Comparison of ENCODE assay signal across 28 mouse cellular contexts in genomic region chr9:44861121-44861520, GRCm38 (mm10). TPM values are rescaled to one million over a fixed set of nuclear protein-coding genes. Genes with fewer than 3 reads are reported as not detected.
DNase-seq lines count a peak whose midpoint lies in the region; ATAC-seq and TF ChIP-seq lines count a peak whose summit lies in the region.
"Had no signal": no experiment of that assay in that cellular context is flagged by ENCODE, and none has a peak within 500 bp of the region (broad histone marks: within the 10 kb centered on the region; RNA-seq: fewer than 3 reads in every experiment).

No protein-coding gene starts in this region.

- peaks cover 6 to 28% of the 10 kb centered on the region in 2 experiments for H3K4me1 ChIP-seq in CH12.LX (ENCODE audit: control insufficient read depth in 1 of 2, insufficient read depth in 2 of 2)
- H3K4me1 ChIP-seq in ES-E14 (ENCODE audit: control insufficient read depth in 2 of 2, insufficient read depth in 2 of 2, low read length in 2 of 2, poor library complexity in 1 of 2) = peaks cover under 1 to 6% of the 10 kb centered on the region in 2 experiments; a peak in 2 of 4 replicates
- no peaks in the 10 kb centered on the region for H3K4me1 ChIP-seq in intestine, embryonic 15.5 days (replicated peaks)
- H3K4me1 ChIP-seq in hindbrain, postnatal 0 days (ENCODE audit: insufficient read depth, low read length) = no peaks in the 10 kb centered on the region

- H3K4me3 ChIP-seq in CH12.LX (replicated peaks in 1 of 3; ENCODE audit: low read depth in 2 of 3, low read length in 2 of 3, poor library complexity in 1 of 3) = no peak overlapping the region
- H3K4me3 ChIP-seq in ES-E14 (ENCODE audit: insufficient read depth in 1 of 2, low read depth in 1 of 2, low read length in 2 of 2, poor library complexity in 1 of 2, severe bottlenecking in 1 of 2) = no peak overlapping the region
- H3K4me3 ChIP-seq in intestine, embryonic 15.5 days (replicated peaks) = no peak overlapping the region
- H3K4me3 ChIP-seq in hindbrain, postnatal 0 days (ENCODE audit: low read length) = no peak overlapping the region
- H3K4me3 ChIP-seq: embryonic facial prominence, embryonic 12.5 days; embryonic facial prominence, embryonic 15.5 days; gastrocnemius, adult 2 months; hindbrain, embryonic 12.5 days; hindbrain, embryonic 15.5 days had no signal

- no peaks in the 10 kb centered on the region for H3K27me3 ChIP-seq in CH12.LX (replicated peaks)
- H3K27me3 ChIP-seq in intestine, embryonic 15.5 days (replicated peaks) = no peaks in the 10 kb centered on the region
- no peaks in the 10 kb centered on the region for H3K27me3 ChIP-seq in hindbrain, postnatal 0 days (ENCODE audit: insufficient read depth, low read length)
- H3K27me3 ChIP-seq: embryonic facial prominence, embryonic 12.5 days; embryonic facial prominence, embryonic 15.5 days; hindbrain, embryonic 12.5 days; hindbrain, embryonic 15.5 days had no signal

- ATAC-seq in intestine, embryonic 15.5 days = no peak
- ATAC-seq in hindbrain, postnatal 0 days = no peak
- ATAC-seq: forebrain, embryonic 14.5 days; forebrain, postnatal 0 days; intestine, embryonic 16.5 days had no signal

- peak; percentile 62 for DNase-seq in 3T3-L1 (ENCODE audit: low read depth, low spot score)
- DNase-seq in CH12.LX (ENCODE audit: extremely low read depth) = no peak
- DNase-seq in ES-E14 (ENCODE audit: low read depth, low spot score) = no peak
- DNase-seq in R1 (ENCODE audit: low read depth, low spot score) = peak; percentile 82
- DNase-seq in kidney, adult 18-20 months = no peak
- DNase-seq in hindbrain, postnatal 0 days (ENCODE audit: low spot score) = no peak
- no peak for DNase-seq in embryo, embryonic 10 days (ENCODE audit: low spot score)
- DNase-seq: adrenal gland, adult 8-10 months; adrenal gland, postnatal 25 days; cerebellum, adult 11-12 months; cerebellum, adult 8-10 months; cerebellum, postnatal 10 days; forebrain, postnatal 0 days; gastrocnemius, adult 2 months; gastrocnemius, postnatal 14 days; heart, adult 11 months had no signal

- H3K79me2 ChIP-seq in CH12.LX (replicated peaks; ENCODE audit: control insufficient read depth, extremely low read depth, insufficient read depth, poor library complexity, severe bottlenecking) = peaks cover 80% of the 10 kb centered on the region

- TF ChIP-seq POLR2A in CH12.LX (IDR thresholded peaks at IDR 0.05; ENCODE audit: low read depth, low read length) = no peak

- dilution Hi-C loops in CH12.LX (cut with MboI; ENCODE audit: extremely low pct_ligation_motif_present, extremely low pct_unique_long_range_greater_than_20kb, low sequenced_read_pairs) = no loop called here

- no peak for TF ChIP-seq EP300 in CH12.LX (IDR thresholded peaks at IDR 0.05; ENCODE audit: low read length)

- H3K9me3 ChIP-seq in CH12.LX (replicated peaks; ENCODE audit: low read length) (peaks cover 12% of the 10 kb centered on the region), ES-E14 (ENCODE audit: control insufficient read depth, insufficient read depth, low read depth, low read length) (peaks cover 3% of the 10 kb centered on the region; the same call in 1 of the 2 replicates)
- no peaks in the 10 kb centered on the region for H3K9me3 ChIP-seq in intestine, embryonic 15.5 days
- H3K9me3 ChIP-seq in hindbrain, postnatal 0 days (ENCODE audit: low read length) = no peaks in the 10 kb centered on the region
- H3K9me3 ChIP-seq: embryonic facial prominence, embryonic 12.5 days; embryonic facial prominence, embryonic 15.5 days; hindbrain, embryonic 12.5 days; hindbrain, embryonic 15.5 days had no signal

- H3K36me3 ChIP-seq in CH12.LX (replicated peaks in 1 of 2; ENCODE audit: control insufficient read depth in 1 of 2, insufficient read depth in 1 of 2, low read length in 1 of 2) (peaks cover 38 to 91% of the 10 kb centered on the region in 2 experiments), ES-E14 (ENCODE audit: control insufficient read depth, insufficient read depth, low read length, poor library complexity, severe bottlenecking) (peaks cover 39% of the 10 kb centered on the region)
- H3K36me3 ChIP-seq in intestine, embryonic 15.5 days = peaks cover 18% of the 10 kb centered on the region
- peaks cover 17% of the 10 kb centered on the region; the same call in 1 of the 2 replicates for H3K36me3 ChIP-seq in hindbrain, postnatal 0 days (ENCODE audit: insufficient read depth, low read length)

- H3K4me2 ChIP-seq in CH12.LX (ENCODE audit: insufficient read depth, low read depth, poor library complexity, severe bottlenecking) = no peak overlapping the region
- H3K4me2 ChIP-seq in intestine, embryonic 15.5 days (replicated peaks) = no peak overlapping the region
- H3K4me2 ChIP-seq in hindbrain, postnatal 0 days (ENCODE audit: low read depth, low read length) = no peak overlapping the region
- H3K4me2 ChIP-seq: embryonic facial prominence, embryonic 12.5 days; embryonic facial prominence, embryonic 15.5 days; heart, embryonic 11.5 days; hindbrain, embryonic 12.5 days; hindbrain, embryonic 15.5 days had no signal

- no peak overlapping the region for H3K27ac ChIP-seq in CH12.LX (ENCODE audit: insufficient read depth, low read depth)
- H3K27ac ChIP-seq in ES-E14 (ENCODE audit: insufficient read depth, low read depth, low read length, poor library complexity, severe bottlenecking) = peak overlapping the region; percentile 91
- no peak overlapping the region for H3K27ac ChIP-seq in intestine, embryonic 15.5 days
- no peak overlapping the region for H3K27ac ChIP-seq in hindbrain, postnatal 0 days
- H3K27ac ChIP-seq: embryonic facial prominence, embryonic 12.5 days; embryonic facial prominence, embryonic 15.5 days; hindbrain, embryonic 12.5 days; hindbrain, embryonic 15.5 days had no signal

- TF ChIP-seq RAD21 in CH12.LX (IDR thresholded peaks at IDR 0.05; ENCODE audit: low read depth, low read length) = no peak

- TF ChIP-seq CTCF in CH12.LX (conservative IDR thresholded peaks at IDR 0.05 in 1 of 2, IDR thresholded peaks at IDR 0.05 in 1 of 2; ENCODE audit: low read depth in 2 of 2, low read length in 2 of 2) = no peak
- TF ChIP-seq CTCF in hindbrain, postnatal 0 days (IDR thresholded peaks at IDR 0.05; ENCODE audit: low read depth) = no peak

- in situ Hi-C loops in CH12.LX (cut with MboI; ENCODE audit: low pct_ligation_motif_present, low pct_unique_long_range_greater_than_20kb, low sequenced_read_pairs) (no loop called here), ES-E14 (cut with MboI; ENCODE audit: low sequenced_read_pairs in 2 of 2, unreplicated experiment in 2 of 2) (no loop called here)

- H3K9ac ChIP-seq in CH12.LX (ENCODE audit: insufficient read depth, low read depth) (no peak overlapping the region), ES-E14 (ENCODE audit: insufficient read depth, low read depth, low read length, poor library complexity, severe bottlenecking) (no peak overlapping the region)
- H3K9ac ChIP-seq in intestine, embryonic 15.5 days = no peak overlapping the region
- no peak overlapping the region for H3K9ac ChIP-seq in hindbrain, postnatal 0 days (replicated peaks; ENCODE audit: low read length)
- H3K9ac ChIP-seq: embryonic facial prominence, embryonic 12.5 days; embryonic facial prominence, embryonic 15.5 days; forebrain, postnatal 0 days; hindbrain, embryonic 12.5 days; hindbrain, embryonic 15.5 days had no signal

TF ChIP-seq in CH12.LX, 34 proteins besides CTCF, POLR2A, EP300 and RAD21:
- TF ChIP-seq UBTF (IDR thresholded peaks at IDR 0.05; ENCODE audit: low read depth, low read length) = no peak
- TF ChIP-seq KAT2A (IDR thresholded peaks at IDR 0.05; ENCODE audit: insufficient replicate concordance, low read length) = no peak
- peak; percentile 93 for TF ChIP-seq MAFK (IDR thresholded peaks at IDR 0.05; ENCODE audit: insufficient replicate concordance, low read length)
- no peak for TF ChIP-seq USF2 (conservative IDR thresholded peaks at IDR 0.05; ENCODE audit: low read depth, low read length)
- TF ChIP-seq MEF2A (IDR thresholded peaks at IDR 0.05; ENCODE audit: borderline replicate concordance, low read depth, low read length) = no peak
TF ChIP-seq in CH12.LX: peak in this region for 1.

TF ChIP-seq in ES-E14, 5 proteins besides CTCF, POLR2A, EP300 and RAD21:
- TF ChIP-seq CHD2 (IDR thresholded peaks at IDR 0.05; ENCODE audit: low read depth, low read length) (no peak), HCFC1 (IDR thresholded peaks at IDR 0.05; ENCODE audit: borderline replicate concordance, insufficient read depth, low read length) (no peak), ZC3H11A (IDR thresholded peaks at IDR 0.05; ENCODE audit: borderline replicate concordance, low read depth, low read length) (no peak), MAFK (IDR thresholded peaks at IDR 0.05; ENCODE audit: insufficient read depth, low read depth, low read length) (peak; percentile 99)

RNA-seq across cellular contexts. Expression of gene Kmt2a, which starts 20.0 kb away (rescaled TPM):
- total RNA-seq in CH12.LX (2012; rRNA removed) (7.2 and 7.3 TPM in 2 replicates), CH12.LX (2014; rRNA removed) (2.2 and 2.5 TPM in 2 replicates), ES-E14 (2012; rRNA removed) (23.6 and 25.2 TPM in 2 replicates)
- polyA plus RNA-seq in CH12.LX (2012; ENCODE audit: insufficient read length, low read depth) = 13.4 and 21.3 TPM in 2 replicates
- 11.5 and 13.1 TPM in 2 replicates for polyA plus RNA-seq in intestine, embryonic 15.5 days (2015; fragmentation: Nextera tagmentation; extraction: Ambion mirVana)
- total RNA-seq in hindbrain, postnatal 0 days (2014; rRNA removed) = 18.7 and 20.6 TPM in 2 replicates
- 14.4 and 19.0 TPM in 2 replicates for polyA plus RNA-seq in hindbrain, postnatal 0 days (2015; fragmentation: Nextera tagmentation; extraction: Ambion mirVana)

RNA-seq across cellular contexts. Expression of gene Ttc36, which starts 58.2 kb away (rescaled TPM):
- total RNA-seq in CH12.LX (2012; rRNA removed) (0.68 TPM in 1 of 2 replicates, not detected in the other), CH12.LX (2014; rRNA removed) (not detected in 2 replicates), ES-E14 (2012; rRNA removed) (0.80 and 2.2 TPM in 2 replicates)
- 0.37 and 0.51 TPM in 2 replicates for polyA plus RNA-seq in CH12.LX (2012; ENCODE audit: insufficient read length, low read depth)
- 4.0 and 4.4 TPM in 2 replicates for polyA plus RNA-seq in intestine, embryonic 15.5 days (2015; fragmentation: Nextera tagmentation; extraction: Ambion mirVana)
- not detected in 2 replicates for total RNA-seq in hindbrain, postnatal 0 days (2014; rRNA removed)
- 1.7 TPM in 1 of 2 replicates, not detected in the other for polyA plus RNA-seq in hindbrain, postnatal 0 days (2015; fragmentation: Nextera tagmentation; extraction: Ambion mirVana)
- total RNA-seq: G1E; hematopoietic stem cell, adult 5-6 weeks had no signal
- polyA plus RNA-seq: forebrain, embryonic 11.5 days; heart, embryonic 14.5 days; hindbrain, embryonic 12.5 days had no signal

RNA-seq across cellular contexts. Expression of gene Atp5l, which starts 59.4 kb away (rescaled TPM):
- total RNA-seq in CH12.LX (2012; rRNA removed) (490 and 550 TPM in 2 replicates), CH12.LX (2014; rRNA removed) (689 and 720 TPM in 2 replicates), ES-E14 (2012; rRNA removed) (664 and 732 TPM in 2 replicates)
- polyA plus RNA-seq in CH12.LX (2012; ENCODE audit: insufficient read length, low read depth) = 277 and 311 TPM in 2 replicates
- polyA plus RNA-seq in intestine, embryonic 15.5 days (2015; fragmentation: Nextera tagmentation; extraction: Ambion mirVana) = 920 and 926 TPM in 2 replicates
- 217 and 223 TPM in 2 replicates for total RNA-seq in hindbrain, postnatal 0 days (2014; rRNA removed)
- 1,057 and 1,065 TPM in 2 replicates for polyA plus RNA-seq in hindbrain, postnatal 0 days (2015; fragmentation: Nextera tagmentation; extraction: Ambion mirVana)

Comparison
In these comparisons a context has a peak if more than half of its experiments do, and no peak if none do; other contexts are left out.
1. DNase-seq: peak in 3T3-L1 (single experiment) and R1 (single experiment); none in CH12.LX (single experiment), ES-E14 (single experiment), kidney, adult 18-20 months (single experiment), hindbrain, postnatal 0 days (single experiment) and embryo, embryonic 10 days (single experiment).